Mouse (Mus musculus) gastrocnemius, postnatal 10 days (tissue): Measurements from ENCODE around the gene Myo1a. TPM values are rescaled to one million over a fixed set of nuclear protein-coding genes. Genes with fewer than 3 reads are reported as not detected.
"Not testable (repeated sequence)": the region's sequence is repeated elsewhere in the genome, so short reads cannot be mapped to it uniquely, and the experiment has no call there.

Source experiments
- DNase-seq: peaks from one replicate; pipeline ENCODE4 v3.0.0; 2021; ENCODE audit warnings: mixed read lengths
- long read RNA-seq, 2 experiments: library from polyadenylated mRNA; stranded (forward); transcript quantifications; one replicate each; pipeline ENCODE4 v2.0.0; 2021
- total RNA-seq, 2 experiments: library from RNA; stranded (reverse); gene quantifications; 2 replicates each; pipeline ENCODE4 v1.2.3; 2021

Gene Myo1a
- under 1 TPM; 0.21 to 0.54 TPM for total RNA-seq
- long read RNA-seq, experiment 1, result 0 reads
- long read RNA-seq, experiment 2, result 0 reads

- no peak for DNase-seq
These were observed at the start of gene Myo1a for GRCm38 (mm10) chr10:127704766-127705220. Gene Myo1a, plus strand, starts transcription at chr10:127705170.

- not testable (repeated sequence) for DNase-seq
These were observed 47.4 kb upstream of the Myo1a start for GRCm38 (mm10) chr10:127657617-127658016.

GRCm38 (mm10) chr10:127658076-127658475, 46.9 kb upstream of the Myo1a start:
- DNase-seq, result no peak

- no peak for DNase-seq
These were observed 45.4 kb upstream of the Myo1a start for GRCm38 (mm10) chr10:127659551-127659950.

- DNase-seq, result no peak
These were observed 43.6 kb upstream of the Myo1a start for GRCm38 (mm10) chr10:127661291-127661914.

GRCm38 (mm10) chr10:127661915-127662663, 42.9 kb upstream of the Myo1a start:
- peak; percentile 56 for DNase-seq

- no peak for DNase-seq
These were observed 42.2 kb upstream of the Myo1a start for GRCm38 (mm10) chr10:127662666-127663253.

- no peak for DNase-seq
These were observed 41.4 kb upstream of the Myo1a start for GRCm38 (mm10) chr10:127663590-127663989.

- DNase-seq, result no peak
These were observed 40.8 kb upstream of the Myo1a start for GRCm38 (mm10) chr10:127664166-127664565.

- no peak for DNase-seq
These were observed 40.1 kb upstream of the Myo1a start for GRCm38 (mm10) chr10:127664891-127665290.

GRCm38 (mm10) chr10:127665366-127666181, 39.4 kb upstream of the Myo1a start:
- no peak for DNase-seq

GRCm38 (mm10) chr10:127666501-127667268, 38.3 kb upstream of the Myo1a start, which contains the start of gene Nemp1:
Gene Nemp1, plus strand, starts transcription at chr10:127666901.
- DNase-seq, result peak; percentile 79

GRCm38 (mm10) chr10:127667269-127668092, 37.5 kb upstream of the Myo1a start:
- peak; percentile 82 for DNase-seq

GRCm38 (mm10) chr10:127668093-127669050, 36.6 kb upstream of the Myo1a start, which contains the start of gene Nab2:
Gene Nab2, minus strand, starts transcription at chr10:127668568.
- DNase-seq, result peak; percentile 80

- no peak for DNase-seq
These were observed 35.8 kb upstream of the Myo1a start for GRCm38 (mm10) chr10:127669170-127669569.

GRCm38 (mm10) chr10:127670185-127670584, 34.8 kb upstream of the Myo1a start:
- no peak for DNase-seq

- no peak for DNase-seq
These were observed 33.7 kb upstream of the Myo1a start for GRCm38 (mm10) chr10:127671276-127671675.

- DNase-seq, result no peak
These were observed 30.8 kb upstream of the Myo1a start for GRCm38 (mm10) chr10:127674046-127674655.
